Mouse (Mus musculus): ENCODE measurements around the gene Edem3.
"Not testable (repeated sequence)": the region's sequence is repeated elsewhere in the genome, so short reads cannot be mapped to it uniquely, and the experiment has no call there.

The Edem3 gene

DNA sequence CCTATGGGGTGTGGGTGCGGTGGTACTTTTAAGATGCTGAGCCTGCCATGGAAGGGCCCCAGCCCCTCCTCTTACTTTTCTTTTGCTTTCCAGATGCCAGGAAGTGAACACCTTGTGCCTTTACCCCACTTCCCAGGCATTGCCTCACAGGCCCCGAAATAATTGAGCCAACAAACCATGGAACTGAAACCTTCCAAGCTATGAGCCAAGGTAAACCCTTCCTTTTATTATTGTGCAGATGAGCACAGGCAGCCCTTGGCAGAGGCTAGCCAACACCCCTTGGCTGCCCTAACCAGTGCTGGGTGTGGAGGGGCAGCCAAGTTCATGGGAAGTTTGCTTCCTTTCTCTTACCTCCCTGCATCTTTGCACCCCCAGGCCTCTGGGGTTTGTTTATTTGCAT lies 18.0 kb upstream of the Edem3 start:
- in situ Hi-C loops (cut with MboI; ENCODE audit: low sequenced_read_pairs): no loop called here

DNA sequence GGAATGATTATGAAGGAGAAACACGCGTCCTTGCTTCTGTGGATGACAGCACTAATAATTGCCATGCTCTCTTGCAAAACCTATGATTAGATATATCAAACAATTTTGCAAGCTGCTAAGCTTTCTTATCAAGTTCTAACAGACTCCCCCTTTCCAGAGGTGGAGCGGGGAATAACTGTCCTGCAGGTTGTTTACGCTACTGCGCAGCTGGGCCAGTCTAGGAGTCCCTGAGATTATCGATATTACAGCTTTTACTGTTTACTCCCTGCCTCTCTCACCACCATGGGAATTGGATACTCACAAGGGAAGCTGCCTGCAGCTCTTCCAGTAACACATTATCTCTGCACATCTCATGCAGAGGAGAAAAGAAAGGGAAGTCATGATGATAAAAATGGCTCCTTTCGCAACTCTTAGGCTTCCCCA lies 14.0 kb upstream of the Edem3 start:
- in situ Hi-C loops (cut with MboI; ENCODE audit: low sequenced_read_pairs): no loop called here

DNA sequence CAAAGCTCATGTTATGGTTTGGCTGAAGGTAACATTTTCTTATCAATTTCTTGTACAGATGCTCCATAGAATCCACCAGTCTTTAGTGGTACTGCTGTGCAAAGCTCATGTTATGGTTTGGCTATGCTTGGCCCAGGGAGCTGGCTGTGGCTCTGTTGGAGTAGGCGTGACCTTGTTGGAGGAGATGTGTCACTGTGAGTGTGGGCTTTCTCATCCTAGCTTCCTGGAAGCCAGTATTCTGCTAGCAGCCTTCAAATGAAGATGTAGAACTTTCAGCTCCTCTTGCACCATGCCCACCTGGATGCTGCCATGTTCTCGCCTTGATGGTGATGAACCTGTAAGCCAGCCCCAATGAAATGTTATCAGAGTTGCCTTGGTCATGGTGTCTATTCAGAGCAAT lies 5.3 kb upstream of the Edem3 start:
- in situ Hi-C loops (cut with MboI; ENCODE audit: low sequenced_read_pairs): not testable (repeated sequence)

DNA sequence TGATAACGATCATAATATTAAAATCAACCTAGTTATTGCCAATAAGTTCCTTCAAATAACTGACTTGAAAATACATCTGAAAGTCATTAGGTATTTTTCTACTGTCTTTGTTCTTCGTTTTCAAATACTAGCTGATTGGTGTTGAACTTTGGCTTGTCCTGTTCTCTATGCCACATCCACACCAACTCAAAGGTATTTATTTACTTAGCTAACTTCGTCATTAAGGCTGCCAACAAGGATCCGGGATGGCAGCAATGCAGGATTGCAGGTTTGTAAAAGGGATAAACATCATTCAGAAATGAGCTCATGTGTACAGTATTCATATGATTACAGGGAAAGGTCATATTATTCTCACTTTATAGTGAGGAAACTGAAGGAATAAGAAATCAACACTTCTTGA lies 2.2 kb upstream of the Edem3 start:
- in situ Hi-C loops (cut with MboI; ENCODE audit: low sequenced_read_pairs): no loop called here

DNA sequence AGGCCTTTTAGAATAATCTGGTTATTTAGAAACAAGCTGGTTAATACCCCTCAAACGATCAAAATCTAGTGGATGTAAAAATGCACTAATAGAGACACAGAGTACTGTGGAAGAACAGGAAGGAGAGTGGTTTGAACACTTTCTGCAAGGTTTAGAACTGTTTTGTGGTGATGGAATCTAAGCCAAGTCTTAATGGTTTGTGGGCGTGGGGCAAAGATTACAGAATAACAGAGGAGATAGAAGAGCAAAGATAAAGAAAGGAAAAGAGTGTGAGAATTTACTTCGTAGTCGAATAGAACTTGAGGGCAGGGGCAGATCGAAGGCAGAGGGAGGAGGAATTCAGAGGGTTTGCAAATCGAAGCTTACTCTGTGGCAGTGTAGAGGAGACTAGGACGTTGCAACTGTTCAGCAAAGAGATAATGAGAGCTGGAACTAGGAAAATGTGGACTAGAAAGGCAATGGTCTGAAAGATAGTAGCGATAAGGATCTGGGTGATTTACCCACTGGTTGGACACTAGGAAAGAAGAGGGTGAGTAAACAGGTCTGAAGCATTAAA lies 1.7 kb upstream of the Edem3 start:
- in situ Hi-C loops (cut with MboI; ENCODE audit: low sequenced_read_pairs): no loop called here

DNA sequence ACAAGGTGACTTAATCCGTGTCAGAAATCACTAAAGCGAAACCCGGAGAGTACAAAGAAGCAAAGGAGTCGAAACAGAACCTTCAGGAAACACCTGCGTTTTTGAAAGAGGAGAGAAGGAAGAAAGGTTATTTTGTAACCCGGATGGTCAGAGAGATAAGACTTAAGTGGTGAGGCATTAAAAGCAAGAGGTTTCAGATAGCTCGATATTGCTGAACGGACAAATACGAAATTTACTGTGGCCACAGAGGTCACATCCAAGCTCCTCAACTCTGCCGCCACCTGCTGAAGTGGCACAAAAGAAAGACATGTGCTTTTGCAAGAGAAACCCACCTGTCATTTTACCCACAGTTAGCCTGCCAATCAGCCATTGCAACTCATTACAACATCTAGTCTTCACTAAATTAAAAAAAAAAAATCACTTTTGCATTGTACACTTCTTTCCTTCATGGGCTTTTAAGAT lies 1.1 kb upstream of the Edem3 start:
- in situ Hi-C loops (cut with MboI; ENCODE audit: low sequenced_read_pairs): no loop called here

DNA sequence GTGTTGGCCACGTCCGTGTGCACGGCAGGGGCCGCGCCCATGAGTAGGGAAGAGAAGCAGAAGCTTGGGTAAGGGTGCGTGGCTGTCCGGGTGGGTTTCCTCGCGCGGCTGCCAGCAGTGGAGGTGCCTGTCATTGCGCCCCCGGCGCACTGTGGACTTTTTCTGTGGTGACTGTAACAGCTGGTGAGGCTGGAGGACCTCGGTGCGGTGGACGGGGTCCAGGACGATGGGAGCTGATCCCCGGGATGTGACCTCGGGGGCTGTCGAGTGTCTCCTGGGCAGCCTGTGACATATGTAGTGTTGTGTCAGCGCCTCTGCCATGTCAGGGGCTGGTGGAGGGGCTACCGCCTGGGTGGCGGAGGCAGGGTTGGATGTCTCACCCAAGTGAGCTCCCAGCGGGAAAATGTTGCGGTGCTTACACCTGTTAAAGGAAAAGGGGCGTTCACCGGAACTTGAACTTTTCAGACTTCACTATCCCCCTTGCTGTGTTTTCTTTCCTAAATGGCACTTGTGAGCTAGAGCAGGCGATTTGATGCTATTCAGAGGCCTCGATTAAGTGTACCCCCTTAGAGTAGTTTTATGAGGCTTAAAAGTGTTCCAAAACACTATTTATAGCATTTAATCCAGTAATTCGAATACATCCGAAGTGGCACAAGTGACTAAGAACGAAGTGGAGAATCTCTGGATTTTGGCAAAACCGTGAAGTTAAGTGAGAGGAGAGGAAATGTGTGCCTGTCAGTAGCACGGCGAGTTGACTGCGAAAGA lies 671 bp downstream of the Edem3 start:
- in situ Hi-C loops (cut with MboI; ENCODE audit: low sequenced_read_pairs): no loop called here

DNA sequence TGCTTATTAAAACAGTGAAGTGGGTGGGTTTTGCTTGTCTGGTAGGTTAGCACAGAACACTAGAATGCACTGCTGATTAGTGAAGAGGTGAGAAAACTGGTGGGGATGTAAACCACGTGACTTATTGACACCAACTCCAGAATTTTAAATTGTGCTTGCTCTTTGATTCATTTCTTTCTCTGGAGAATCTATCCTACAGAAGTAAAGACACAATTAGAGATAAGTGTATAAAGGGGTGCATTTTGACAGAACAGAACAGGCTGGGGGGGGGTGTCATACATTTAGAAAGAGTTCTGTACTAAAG lies 1.2 kb downstream of the Edem3 start:
- in situ Hi-C loops (cut with MboI; ENCODE audit: low sequenced_read_pairs): no loop called here

DNA sequence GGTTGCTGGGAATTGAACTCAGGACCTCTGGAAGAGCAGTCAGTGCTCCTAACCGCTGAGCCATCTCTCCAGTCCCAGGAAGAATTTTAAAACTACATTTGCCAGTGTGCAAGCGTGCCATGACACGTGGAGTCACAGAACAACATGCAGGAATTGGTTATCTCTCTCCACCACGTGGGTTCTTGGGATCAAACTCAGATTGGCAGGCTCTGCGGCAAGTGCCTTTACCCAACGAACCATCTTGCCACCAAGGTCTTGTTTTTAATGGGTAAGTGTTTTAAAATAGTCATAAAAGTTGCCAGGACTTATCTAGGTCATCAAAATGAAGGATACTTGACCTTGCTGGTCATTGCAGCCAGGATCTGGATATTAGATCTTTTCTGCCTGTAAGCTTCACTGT lies 3.1 kb downstream of the Edem3 start:
- in situ Hi-C loops (cut with MboI; ENCODE audit: low sequenced_read_pairs): no loop called here

DNA sequence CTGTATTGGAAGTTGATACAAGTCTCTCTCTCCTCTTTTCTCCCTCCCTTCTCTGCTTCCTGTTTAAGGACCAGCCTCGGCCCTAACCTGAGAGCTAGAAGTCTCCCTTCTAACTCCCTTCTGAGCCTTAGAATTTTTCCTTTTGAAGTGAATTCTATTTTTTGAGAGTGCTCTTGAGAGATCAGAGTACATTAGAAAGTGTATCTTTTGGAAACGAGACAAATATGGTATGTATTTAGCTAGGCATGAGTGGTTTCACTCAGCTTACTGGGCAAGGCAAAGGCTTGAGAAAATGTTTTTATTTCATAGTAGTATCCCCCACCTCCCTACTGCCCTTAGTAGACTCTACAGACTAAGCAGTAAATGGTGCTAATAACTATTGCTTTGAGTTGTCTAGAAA lies 3.8 kb downstream of the Edem3 start:
- in situ Hi-C loops (cut with MboI; ENCODE audit: low sequenced_read_pairs): no loop called here

DNA sequence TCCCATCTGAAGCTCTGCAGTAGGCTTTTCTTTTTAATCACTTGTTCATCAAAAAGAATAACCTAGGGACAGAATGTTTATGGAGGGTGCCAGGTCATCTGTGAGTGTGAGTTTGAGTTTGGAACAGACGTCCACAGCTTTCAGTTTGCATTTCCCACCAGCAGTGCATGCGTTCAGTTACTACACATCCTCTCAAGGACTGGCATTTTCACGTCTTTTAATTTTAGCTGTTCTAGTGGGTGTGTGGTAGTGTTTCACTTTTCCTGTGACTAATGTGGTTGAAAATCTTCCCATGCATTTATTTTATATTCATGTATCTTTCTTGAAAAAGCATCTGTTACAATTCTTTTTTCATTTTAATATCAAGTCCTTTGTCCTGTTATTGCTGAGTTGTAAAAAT lies 9.1 kb downstream of the Edem3 start:
- in situ Hi-C loops (cut with MboI; ENCODE audit: low sequenced_read_pairs): no loop called here

DNA sequence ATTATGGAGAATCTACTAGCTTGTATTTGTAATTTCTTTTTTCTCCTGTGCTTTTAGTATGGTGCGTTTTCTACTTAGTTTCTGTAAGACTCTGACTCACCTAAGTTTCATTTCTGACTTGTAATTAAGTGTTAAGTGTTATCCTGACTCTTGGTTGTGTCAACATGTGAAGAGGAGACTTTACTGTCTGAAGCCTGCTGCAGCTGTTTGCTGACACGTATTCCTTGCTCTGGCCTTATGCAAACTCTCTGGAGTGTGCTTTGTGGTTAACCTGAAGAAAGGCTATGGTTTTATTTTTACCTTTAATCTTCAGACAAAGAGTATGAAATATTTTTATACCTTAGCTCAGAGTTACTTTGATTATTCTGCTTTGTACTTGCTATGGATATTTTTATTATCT lies 11.0 kb downstream of the Edem3 start:
- in situ Hi-C loops (cut with MboI; ENCODE audit: low sequenced_read_pairs): no loop called here

DNA sequence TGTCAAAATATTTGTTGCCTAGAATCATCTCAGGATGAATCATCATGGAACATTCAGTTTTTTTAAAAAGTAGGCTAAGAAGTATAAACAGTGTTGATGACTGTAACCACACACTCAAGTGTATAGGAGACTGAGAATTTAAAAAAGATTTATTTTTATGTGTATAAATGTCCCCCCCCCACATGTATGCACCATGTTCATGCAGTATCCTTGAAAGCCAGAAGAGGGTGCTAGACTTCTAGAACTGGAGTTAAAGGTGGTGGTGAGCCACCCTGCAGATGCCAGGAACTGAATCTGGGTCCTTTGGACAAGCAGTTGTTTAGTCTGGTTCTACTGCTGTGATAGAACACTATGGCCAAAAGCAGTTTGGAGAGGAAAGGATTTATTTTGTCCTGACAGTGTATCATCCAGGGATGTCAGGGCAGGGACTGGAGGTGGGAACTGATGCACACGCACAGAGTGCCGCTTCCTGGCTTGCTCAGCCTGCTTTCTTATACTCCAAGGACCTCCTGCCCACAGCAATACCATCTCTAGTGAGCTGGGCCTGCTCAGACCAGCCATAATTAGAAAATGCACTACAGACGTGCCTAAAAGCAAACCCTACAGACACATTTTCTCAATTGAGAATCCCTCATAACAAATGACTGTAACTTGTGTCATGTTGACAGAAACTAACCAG lies 11.9 kb downstream of the Edem3 start:
- in situ Hi-C loops (cut with MboI; ENCODE audit: low sequenced_read_pairs): no loop called here

DNA sequence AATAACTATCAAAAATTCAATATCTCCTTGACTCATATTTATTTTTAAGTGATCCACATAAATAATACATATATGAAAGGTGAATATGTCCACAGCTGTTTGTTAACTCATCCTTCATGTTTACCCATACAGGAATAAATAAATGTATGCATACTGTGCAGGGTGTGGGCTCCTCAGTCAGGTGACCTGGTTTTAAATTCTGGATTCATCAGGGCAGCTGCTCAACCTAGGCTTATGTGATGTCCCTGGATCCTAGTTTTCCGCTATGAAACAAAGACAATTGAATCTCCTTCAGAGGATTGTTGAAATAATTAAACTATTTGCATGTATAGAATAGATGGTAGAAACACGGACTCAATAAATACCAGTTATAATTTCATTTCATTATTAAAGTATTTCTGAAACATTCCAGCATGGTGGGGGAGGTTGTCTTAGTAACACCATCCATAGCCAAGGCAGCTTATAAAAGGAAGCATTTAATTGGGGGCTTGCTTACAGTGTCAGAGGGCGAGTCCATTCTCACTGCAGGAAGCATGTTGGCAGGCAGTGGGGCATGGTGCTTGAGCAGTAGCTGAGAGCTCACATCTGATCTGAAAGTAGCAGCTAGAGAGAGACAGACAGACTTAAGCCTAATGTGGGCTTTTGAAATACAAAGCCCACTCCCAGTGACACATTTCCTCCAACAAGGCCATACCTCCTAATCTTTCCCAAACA lies 14.2 kb downstream of the Edem3 start:
- in situ Hi-C loops (cut with MboI; ENCODE audit: low sequenced_read_pairs): no loop called here

DNA sequence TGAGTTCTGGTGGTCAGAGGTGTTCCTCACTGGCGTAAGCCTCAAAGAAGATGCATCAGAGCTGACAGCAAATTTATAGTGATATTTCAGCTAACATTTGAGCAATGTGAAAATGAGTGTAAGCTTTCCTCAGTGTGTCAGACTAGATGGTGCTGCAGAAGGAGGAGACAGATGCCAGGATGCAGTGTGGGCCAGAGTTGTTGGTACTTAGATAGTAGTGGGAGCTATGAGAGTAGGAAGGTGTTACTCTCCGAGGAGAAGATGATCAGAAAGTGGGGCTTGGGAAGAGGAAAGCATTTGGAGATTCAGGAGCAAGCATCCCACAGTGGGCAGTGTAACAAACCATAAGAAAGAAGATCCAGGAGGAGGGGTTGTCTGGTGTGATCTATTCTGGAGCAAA lies 22.4 kb downstream of the Edem3 start:
- in situ Hi-C loops (cut with MboI; ENCODE audit: low sequenced_read_pairs): no loop called here

DNA sequence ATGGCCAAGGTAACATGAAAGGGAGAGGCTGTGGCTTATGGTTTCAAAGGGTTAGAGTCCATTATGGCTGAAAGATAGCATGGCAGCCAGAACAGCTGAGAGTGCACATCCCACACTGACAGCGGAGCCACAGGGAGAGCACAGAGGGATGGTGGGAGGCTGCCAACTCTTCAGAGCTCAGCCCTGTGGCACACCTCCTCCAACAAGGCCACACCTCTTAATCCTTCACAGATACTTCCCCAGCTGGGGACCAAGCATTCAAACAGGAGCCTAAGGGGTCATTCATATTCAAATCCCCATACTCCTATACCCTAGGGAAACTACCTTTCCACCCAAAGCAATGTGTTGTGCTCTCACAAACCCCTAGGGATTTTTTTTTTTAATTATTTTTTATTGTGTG lies 23.4 kb downstream of the Edem3 start:
- in situ Hi-C loops (cut with MboI; ENCODE audit: low sequenced_read_pairs): no loop called here

DNA sequence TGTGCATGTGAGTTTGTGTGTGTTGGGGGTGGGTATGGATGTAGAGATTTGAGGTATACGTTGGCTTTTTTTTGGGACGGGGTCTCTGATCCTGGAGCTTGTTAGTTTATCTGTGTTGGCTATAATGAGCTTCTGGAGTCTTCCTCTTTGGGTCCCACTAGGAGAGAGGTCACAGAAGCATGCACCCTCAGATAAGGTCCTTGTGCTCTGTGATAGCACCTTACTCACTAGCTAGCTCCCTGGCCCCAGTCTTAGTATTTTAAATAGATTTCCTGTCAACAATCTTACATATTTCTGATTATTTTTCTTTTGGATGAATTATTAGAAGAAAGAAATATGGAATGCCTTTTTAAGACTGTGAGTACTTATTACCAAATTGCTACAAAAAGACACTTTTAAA lies 24.1 kb downstream of the Edem3 start:
- in situ Hi-C loops (cut with MboI; ENCODE audit: low sequenced_read_pairs): no loop called here

DNA sequence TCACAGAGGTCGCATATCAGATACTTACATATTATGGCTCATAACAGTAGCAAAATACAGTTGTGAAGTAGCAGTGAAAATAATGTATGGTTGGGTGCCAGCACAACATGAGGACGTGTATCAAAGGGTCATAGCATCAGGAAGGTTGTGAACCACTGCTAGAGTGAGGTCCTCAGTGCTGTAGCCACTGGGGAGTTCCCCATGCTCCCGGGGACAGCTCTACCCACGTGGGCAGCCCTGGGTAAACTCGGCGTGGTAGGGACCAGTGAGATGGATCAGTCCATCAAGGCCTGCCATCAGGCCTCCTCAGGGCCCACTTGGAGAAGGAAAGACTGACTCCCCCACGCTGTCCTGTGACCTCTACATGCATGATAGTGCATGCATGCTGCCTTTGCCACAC lies 26.3 kb downstream of the Edem3 start:
- in situ Hi-C loops (cut with MboI; ENCODE audit: low sequenced_read_pairs): no loop called here

DNA sequence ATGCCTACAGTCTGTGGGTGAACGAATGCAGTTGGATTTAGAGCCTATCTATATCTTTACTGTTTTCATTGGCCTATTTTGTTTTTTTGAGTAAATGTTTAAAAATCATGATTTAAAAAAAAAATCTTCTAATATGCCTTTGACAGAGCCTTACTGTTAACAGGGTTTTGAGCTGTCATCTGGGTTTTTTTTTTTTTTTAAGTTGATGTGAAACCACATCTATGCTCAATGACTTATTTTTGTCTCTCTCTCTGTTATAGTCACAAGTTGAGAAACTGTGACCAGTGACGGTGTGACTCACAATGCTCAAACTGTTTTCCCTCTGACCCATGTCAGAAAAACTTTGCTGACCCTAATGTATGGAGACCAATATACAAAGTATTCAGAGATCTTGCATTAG lies 28.2 kb downstream of the Edem3 start:
- in situ Hi-C loops (cut with MboI; ENCODE audit: low sequenced_read_pairs): no loop called here

DNA sequence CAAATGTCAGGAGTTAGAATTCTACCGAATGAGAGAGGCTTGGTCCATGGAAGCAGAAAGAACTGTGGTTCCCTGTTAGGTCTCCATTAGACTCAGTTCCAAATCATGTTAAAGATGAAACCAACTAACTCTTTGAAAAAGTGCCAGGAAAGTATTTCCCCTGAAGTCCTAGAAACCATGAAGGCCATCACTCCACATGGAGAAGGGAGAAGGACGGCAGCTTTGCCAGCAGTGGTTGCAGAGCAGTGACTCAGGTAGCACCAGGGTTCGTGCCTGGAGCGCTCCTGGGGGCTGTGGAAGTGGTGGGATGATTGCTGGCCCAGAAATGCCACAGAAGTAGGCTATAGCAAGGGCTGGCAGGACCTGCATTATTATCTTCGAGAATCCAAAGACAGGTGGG lies 31.2 kb downstream of the Edem3 start:
- in situ Hi-C loops (cut with MboI; ENCODE audit: low sequenced_read_pairs): no loop called here

DNA sequence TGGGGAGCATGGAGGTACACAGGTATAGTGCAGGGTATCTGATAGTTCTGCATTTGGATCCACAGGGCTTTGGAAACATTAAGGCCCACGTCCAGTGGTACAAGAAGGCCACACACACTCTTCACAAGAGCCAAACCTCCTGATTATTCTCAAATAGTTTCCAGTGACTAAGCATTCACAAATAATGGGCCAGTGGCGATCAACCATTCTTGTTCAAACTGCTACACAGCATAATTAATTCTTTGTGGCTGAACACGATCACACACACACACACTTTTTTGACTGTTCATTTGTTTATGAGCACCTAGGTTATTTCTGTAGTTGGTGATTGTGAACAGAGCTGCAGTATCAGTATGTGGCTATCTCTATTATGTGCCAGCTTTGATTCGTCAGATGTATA lies 34.0 kb downstream of the Edem3 start:
- in situ Hi-C loops (cut with MboI; ENCODE audit: low sequenced_read_pairs): no loop called here

DNA sequence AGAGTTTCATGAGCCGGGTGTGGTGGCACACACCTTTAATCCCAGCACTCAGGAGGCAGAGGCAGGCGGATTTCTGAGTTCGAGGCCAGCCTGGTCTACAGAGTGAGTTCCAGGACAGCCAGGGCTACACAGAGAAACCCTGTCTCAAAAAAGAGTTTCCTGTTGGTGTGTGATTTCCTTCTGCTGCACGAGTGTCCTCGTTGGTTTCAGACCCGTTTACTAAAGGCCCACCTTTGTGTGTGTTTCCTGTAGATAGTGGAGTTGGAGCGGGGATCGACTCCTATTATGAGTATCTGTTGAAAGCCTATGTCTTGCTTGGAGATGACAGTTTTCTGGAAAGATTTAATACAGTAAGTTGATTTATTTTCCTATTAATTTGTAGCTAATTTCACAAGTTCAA lies 36.9 kb downstream of the Edem3 start:
- in situ Hi-C loops (cut with MboI; ENCODE audit: low sequenced_read_pairs): not testable (repeated sequence)

All from CH12F3 (cell line).